Mouse (Mus musculus): ENCODE results near the gene Cend1.
A peak's percentile ranks its signal among the peaks of the same experiment; 100 is the strongest.

Cend1 gene

GRCm38 (mm10) chr7:141429310-141429709 lies at the start of gene Cend1:
Cend1 (minus strand) TSS chr7:141429491.
- peak; percentile 89 for DNase-seq

DNA sequence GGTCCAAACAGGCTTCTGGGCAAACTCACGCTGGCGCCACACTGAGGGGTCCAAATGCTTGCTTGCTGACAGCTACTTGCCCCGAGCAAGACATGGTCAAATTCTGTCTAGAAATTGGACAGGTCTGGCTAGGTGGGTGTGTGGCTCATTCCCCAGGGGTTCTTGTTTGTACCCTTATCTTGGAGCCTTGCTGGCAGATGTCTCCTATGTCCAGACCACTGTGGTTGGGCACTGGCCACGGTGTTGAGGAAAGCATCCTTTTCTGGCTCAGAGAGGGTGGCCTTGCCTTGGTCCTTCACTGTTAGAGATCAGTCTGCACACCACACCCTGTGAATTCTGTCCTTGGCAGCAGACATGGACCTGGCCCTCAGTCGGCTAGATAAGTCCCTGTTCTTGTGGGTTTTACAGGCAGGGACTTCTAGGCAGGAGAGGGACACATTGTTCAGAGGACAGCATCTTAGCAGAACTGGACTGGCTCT lies 49.0 kb upstream of the Cend1 start:
- no peak for DNase-seq

- no peak for DNase-seq
These were observed 48.4 kb upstream of the Cend1 start for GRCm38 (mm10) chr7:141477578-141478269.

DNA sequence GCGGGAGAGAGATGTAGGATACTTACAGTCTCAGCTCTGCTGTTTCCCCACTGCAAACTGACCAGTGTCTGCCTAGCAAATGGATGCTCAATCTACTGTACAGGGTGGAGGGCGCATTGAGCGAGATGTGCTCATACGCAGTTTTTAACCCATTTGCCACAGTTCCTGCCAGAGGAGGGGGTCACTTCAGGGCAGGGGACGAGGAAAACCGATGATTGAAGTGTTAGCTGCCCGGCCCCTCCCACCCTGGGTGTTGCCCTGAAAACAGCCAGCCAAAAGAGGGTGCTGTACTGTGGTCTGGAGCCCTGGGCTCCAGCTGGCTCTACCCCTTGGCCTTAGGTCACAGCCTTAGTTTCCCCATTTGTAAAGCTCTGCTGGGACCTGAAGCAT lies 47.7 kb upstream of the Cend1 start:
- DNase-seq, result no peak

DNA sequence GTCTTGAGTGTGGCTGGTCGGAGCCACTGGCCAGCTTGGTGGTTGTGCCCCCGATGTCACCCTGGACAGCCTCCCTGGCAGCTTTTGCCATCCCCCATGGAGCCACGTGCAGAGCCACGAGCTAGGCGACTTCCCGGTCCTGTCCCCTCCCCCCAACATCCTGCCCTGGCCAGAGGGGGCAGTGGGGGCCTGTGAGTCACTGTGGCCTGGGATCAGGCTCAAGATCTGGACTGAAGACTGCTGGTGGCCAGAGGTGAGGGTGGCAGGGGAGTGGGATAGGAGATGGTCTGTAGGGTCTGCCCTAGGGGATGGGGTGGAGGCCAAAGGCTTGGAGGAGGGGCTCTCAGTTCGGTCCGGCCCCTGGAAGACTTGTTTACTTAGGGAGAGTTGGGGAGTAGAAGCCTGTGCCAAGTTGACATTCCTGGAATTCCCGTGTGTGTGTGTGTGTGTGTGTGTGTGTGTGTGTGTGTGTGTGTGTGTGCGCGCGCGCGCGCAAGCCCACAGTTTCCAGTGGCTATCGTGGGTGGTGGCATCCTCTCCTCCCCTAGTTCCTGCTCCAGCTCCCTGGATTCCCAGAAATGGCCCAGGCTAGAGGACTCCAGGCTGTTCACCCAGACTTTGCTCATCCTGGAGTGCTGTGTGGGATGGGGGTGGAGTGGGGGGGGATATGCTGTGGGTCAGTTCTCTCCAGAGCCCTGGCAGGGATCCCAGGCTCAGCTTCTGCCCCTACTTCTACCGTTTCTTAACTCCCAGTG lies 47.1 kb upstream of the Cend1 start:
- DNase-seq, result peak; percentile 57

DNA sequence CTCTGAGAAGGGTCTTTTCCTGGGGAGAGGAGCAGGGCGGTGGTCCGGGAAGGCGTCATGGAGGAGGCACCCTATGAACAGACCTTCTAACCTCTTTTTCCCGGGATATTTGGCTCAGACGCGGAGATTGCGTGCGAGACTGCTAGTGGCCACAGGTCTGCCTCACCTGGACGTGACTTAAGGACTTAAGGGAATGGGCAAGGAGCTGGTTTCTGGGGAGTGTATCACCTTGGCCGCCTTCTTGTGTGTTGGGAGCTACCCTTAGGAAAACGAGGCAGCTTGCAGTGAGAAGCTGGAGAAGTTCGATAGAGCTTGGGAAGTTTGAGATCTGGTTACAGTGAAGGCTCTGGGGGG lies 46.5 kb upstream of the Cend1 start:
- DNase-seq, result no peak

- peak; percentile 85 for DNase-seq
These were observed 45.9 kb upstream of the Cend1 start, which contains the start of the genes Polr2l and Tspan4 for GRCm38 (mm10) chr7:141475011-141475804. Polr2l (minus strand) TSS chr7:141475132. Tspan4 (plus strand) TSS chr7:141475240.

GRCm38 (mm10) chr7:141474160-141474559 lies 44.9 kb upstream of the Cend1 start:
- DNase-seq, result no peak

GRCm38 (mm10) chr7:141472763-141473162 lies 43.5 kb upstream of the Cend1 start:
- DNase-seq, result no peak

- no peak for DNase-seq
These were observed 42.9 kb upstream of the Cend1 start for GRCm38 (mm10) chr7:141472226-141472625.

DNA sequence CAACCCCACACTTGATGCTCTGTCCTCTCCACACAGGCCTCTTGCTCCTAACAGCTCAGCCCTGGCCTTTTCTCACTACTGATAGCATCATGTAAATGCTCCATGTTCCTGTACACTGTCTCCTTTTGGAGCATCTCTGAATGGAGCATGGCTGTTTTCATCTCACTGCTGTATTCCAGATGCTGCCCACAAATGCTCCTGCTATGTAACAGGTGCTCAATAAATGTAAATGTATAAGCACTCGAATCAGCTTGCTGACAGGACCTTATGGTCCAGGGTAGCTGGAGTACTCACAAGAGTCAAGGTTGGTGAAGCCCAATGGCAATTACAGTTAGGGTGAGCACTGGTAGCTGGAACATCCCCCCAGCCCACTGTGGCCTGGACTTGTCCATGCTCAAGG lies 41.9 kb upstream of the Cend1 start:
- no peak for DNase-seq

- DNase-seq, result no peak
These were observed 41.3 kb upstream of the Cend1 start for GRCm38 (mm10) chr7:141470637-141470944.

DNA sequence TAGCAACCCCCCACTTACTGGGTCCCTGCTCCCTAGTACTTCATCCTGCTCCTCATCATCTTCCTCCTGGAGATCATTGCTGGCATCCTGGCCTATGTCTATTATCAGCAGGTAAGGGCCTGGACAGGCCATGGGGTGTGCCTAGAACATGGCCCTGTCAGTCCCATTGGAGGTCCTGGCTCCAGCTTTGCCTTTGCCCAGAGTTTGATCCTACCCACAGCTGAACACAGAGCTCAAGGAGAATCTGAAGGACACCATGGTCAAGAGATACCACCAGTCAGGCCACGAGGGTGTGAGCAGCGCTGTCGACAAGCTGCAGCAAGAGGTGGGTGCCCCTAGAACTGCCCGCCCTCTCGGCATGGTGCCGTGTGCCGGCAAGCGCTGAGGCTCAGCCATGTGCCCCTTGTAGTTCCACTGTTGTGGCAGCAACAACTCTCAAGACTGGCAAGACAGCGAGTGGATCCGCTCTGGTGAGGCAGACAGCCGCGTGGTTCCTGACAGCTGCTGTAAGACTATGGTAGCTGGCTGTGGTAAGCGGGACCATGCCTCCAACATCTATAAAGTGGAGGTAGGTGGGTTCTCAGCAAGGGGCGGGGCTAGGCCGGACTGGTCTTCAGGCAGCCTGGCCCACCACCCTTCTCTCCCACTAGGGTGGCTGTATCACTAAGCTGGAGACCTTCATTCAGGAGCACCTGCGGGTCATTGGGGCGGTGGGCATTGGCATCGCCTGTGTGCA lies 40.8 kb upstream of the Cend1 start:
- DNase-seq, result no peak

GRCm38 (mm10) chr7:141469352-141469751 lies 40.1 kb upstream of the Cend1 start:
- DNase-seq, result no peak

- DNase-seq, result no peak
These were observed 39.4 kb upstream of the Cend1 start for GRCm38 (mm10) chr7:141468522-141469211.

DNA sequence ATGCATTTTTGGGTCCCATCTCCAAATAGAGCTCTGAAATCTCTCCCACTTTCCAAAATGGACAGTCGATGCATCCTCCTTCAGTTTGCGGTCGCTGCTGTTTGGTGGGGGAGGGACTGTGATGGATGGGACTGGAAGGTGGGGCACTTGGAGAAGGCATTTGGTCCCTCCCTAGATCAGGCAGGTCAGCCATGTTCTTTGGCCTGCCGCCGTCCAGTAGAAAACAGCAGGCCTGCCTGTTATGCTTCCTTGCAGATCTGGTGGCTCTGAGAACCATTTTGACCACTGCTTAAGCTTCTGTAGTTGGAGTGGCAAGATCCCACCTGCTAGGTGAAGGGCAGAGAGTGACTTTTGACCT lies 38.9 kb upstream of the Cend1 start:
- DNase-seq, result no peak

DNA sequence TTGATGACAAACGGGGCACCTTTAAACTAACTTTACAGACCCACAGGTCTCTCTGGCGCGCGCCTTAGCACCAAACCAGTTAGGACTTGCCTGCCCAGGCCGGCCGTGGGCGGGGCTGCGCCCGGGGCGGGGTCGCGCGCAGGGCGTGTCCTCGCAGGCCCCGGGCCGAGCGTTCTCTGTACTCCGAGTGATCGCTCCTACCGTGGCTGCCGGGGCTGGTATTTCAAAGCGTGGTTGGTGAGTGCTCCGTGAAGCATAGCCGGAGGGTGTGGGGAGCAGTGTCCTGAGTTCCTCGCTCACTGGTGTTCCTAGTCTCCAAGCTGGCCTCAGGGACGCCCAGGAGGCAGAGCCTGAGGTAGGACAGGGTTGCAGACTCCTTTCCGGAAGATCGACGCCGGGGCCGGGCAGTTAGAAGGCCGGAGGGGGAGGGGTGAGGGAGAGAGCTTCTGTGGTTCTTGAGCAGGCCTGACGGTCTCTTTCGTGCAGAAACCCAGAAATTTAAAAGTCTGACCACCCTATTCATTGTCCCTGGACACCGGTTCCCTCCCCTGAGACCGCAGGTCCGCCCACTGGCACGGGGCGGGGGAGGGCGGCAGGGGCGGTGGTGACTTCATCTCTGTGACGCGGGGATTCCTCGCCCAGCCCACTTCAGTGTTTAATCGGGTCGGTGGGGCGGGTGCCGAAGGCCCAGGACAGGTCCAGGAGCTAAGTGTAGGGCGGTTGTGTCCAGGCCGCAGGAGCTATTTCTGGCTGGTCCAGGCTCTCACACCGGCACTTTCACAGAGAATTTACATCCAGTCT lies 38.1 kb upstream of the Cend1 start, which contains the start of gene Cd151:
Gene Cd151 (plus strand): TSS at position 163 of the 801 bp plus-strand sequence.
- DNase-seq, result peak; percentile 74

DNA sequence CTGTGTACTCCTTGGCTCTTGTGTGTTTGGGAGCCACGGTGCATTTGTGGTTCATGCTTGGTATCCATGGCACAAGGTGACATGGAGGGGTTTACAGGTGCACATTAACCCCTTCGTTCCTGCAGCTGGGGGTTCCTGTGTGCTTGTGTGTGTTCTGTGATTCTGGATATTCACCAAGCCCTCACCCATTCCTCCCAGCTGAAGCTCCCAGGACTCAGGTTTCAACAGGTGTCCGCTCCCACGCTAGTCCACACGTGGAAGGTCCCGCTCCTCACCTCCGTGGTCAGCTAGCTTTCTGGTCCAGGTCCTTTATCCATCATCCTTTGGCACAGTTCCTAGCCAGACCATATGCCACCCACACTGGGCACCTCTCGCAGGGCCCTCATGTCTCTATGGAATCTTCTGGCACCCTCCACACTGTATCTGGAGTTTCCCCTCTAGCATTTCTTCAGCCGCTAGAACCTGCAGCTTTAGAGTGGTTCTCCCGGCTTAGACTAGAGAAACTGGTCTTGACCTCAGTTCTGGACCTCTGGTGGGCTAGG lies 37.4 kb upstream of the Cend1 start:
- no peak for DNase-seq

DNA sequence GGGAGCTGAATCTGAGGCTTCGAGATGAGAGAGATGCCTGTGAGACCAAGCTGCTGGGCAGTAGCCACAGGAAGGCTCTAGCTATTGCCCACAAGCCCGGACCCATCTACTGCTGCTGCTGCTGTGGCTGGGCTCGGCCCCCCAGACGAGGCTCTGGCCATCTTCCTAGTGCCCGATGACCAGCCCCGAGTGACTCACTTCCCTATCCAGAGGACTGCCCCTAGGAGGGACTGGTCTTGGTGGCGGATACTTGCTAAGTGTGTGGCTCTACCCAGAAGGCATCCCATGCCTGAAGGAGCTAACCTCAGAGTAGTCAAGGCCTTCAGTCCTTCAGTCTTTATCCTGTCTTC lies 36.7 kb upstream of the Cend1 start:
- no peak for DNase-seq

DNA sequence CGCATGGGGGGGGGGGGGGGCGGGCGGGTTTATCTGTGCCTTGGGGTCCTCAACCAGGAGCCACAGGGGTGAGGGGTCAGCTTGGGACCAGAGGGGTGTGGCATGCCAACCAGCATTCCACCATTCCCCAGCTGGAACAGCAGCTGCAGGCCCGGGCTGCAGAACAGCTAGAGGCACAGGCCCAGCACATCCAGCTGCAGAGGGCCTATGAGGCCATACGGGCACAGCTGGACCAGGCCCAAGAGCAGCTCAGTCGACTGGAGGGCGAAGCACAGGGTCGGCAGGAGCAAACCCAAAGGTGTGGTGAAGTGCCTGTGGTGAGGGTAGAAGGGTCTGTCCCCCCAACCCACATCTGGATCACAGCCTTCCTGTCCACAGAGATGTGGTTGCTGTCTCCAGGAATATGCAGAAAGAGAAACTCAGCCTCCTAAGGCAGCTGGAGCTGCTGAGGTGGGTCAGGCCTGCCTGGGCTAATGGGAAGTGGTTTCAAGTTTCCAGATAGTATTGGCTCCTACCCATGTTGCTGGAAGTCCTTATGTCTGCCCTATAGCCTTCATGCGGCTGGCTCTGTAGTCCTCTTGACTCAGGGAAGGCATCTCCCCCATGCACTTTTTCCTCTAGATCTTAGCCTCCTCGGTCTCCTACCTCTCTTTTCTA lies 36.2 kb upstream of the Cend1 start:
- DNase-seq, result no peak

All from cerebellum, adult 11 months (tissue).